Mouse (Mus musculus) midbrain, embryonic 10.5 days (tissue): ENCODE results near the gene Ifrd2. TPM values are rescaled to one million over a fixed set of nuclear protein-coding genes. Genes with fewer than 3 reads are reported as not detected.

Experiments used
- DNase-seq: peaks from one replicate; pipeline ENCODE4 v3.0.0-alpha.2; 2017; ENCODE audit warnings: low spot score
- H3K27ac ChIP-seq: fragments of 300-500 bp; sonication (generic); replicated peaks from 2 replicates; pipeline ENCODE4 v1.5.1; 2016; ENCODE audit warnings: mild to moderate bottlenecking
- H3K27me3 ChIP-seq: fragments of 300-500 bp; sonication (generic); 2 replicates; pipeline ENCODE4 v1.6.1; 2016; ENCODE audit warnings: low read depth, mild to moderate bottlenecking; ENCODE audit not compliant: poor library complexity, severe bottlenecking
- H3K36me3 ChIP-seq: fragments of 300-500 bp; sonication (generic); 2 replicates; pipeline ENCODE4 v1.6.1; 2016; ENCODE audit warnings: mild to moderate bottlenecking, moderate library complexity
- H3K4me1 ChIP-seq: fragments of 300-500 bp; sonication (generic); 2 replicates; pipeline ENCODE4 v1.6.1; 2016
- H3K4me3 ChIP-seq: fragments of 300-500 bp; sonication (generic); 2 replicates; pipeline ENCODE4 v1.5.1; 2016; ENCODE audit warnings: mild to moderate bottlenecking, moderate library complexity
- H3K9me3 ChIP-seq: fragments of 300-500 bp; sonication (generic); replicated peaks from 2 replicates; pipeline ENCODE4 v1.6.1; 2016; ENCODE audit warnings: mild to moderate bottlenecking
- WGBS: fragments of 180-500 bp; shearing (Covaris S2); methylation state at CpG from one replicate; pipeline ENCODE4 v1.1.7; 2016; 5-methylcytosine and 5-hydroxymethylcytosine counted together
- polyA plus RNA-seq: library from polyadenylated mRNA; unstranded; fragments of >200 nt; fragmentation: Nextera tagmentation; extraction: Ambion mirVana; gene quantifications from 2 replicates; pipeline ENCODE4 v1.2.1, GENCODE M21; 2016

Ifrd2 gene
- polyA plus RNA-seq, 1 experiment from 2014 or later = 56.8 TPM

DNA sequence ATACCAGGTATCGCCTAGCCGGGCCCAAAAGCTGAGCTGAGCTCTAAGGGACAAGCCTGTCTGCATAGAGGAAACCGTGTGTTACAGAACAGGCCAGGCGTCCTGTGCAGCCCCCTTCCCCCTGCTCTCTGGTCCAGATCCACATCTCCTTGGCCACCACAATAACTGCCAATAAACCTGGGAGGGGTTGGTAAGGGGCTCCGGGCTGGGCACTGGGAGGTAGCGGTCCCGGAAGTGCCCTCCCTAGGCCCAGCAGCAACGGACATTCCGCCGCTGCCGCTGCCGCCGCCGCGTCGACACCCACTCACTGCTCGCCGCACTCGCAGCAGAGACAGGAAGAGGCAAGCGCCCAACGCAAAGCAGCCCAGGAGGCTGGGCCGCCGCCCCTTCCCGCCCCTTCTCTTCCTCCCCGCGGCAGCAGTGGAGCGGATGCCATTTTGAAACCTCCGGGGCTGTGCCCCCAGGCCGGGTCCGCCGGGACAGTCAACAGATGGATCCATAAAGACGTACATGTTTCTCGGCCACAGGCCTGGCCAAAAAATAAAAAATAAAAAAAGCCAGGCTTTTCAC, 45.7 kb downstream of the Ifrd2 start:
- no peaks in the 10 kb centered on the region for H3K27me3 ChIP-seq
- peaks cover 96% of the 10 kb centered on the region for H3K4me1 ChIP-seq
- WGBS = under 1% methylated on average over 33 of the region's 33 CpGs

DNA sequence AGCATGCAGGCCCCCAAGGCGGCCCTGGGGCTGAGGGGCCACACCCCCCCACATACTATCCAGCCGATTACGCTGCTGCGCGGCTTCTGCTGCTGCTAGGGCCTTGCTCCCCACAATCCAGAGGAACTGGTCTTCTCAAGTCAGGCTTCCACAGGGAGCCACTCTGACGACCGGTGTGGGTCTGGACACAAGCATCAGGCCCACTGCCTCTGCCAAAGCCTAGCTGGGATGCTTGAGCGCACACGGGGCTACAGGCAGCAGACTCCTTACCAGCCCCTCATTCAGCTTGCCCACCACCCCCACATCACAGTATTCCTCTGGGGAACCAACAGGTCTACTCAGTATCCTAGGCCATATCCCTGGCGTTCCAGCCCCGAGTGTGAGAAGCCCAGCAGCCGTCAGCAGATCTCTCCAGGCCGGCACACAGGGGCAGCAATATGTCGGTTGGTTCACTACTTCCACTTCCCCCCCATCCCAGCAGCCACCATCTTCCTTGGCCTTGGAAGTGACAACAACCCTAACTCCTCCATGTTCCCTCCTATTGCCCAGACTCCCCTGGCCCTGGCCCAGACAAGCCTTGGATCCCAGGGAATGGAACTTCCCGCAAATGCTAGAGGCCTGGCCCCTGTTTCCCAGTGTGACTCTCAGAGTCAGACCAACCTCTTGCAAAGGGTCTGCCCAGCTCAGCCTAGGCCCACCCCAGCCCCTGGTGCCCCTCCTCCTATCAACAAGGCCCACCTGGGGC, 46.4 kb downstream of the Ifrd2 start:
- H3K4me1 ChIP-seq = peaks cover 90% of the 10 kb centered on the region
- H3K36me3 ChIP-seq = peaks cover 25% of the 10 kb centered on the region
- H3K27ac ChIP-seq = peak overlapping the region; percentile 98
- no peaks in the 10 kb centered on the region for H3K27me3 ChIP-seq
- peak overlapping the region; percentile 94 for H3K4me3 ChIP-seq
- DNase-seq = peak; percentile 53
- H3K9me3 ChIP-seq = no peaks in the 10 kb centered on the region
- 1% methylated on average over 15 of the region's 15 CpGs for WGBS

More for the DNA sequence above, 45.7 kb downstream of the Ifrd2 start:
- peak; percentile 74 for DNase-seq
- Histone ChIP-seq H3K27ac (peak overlapping the region; percentile 98), H3K9me3 (no peaks in the 10 kb centered on the region), H3K36me3 (peaks cover 32% of the 10 kb centered on the region), H3K4me3 (peak overlapping the region; percentile 94)

DNA sequence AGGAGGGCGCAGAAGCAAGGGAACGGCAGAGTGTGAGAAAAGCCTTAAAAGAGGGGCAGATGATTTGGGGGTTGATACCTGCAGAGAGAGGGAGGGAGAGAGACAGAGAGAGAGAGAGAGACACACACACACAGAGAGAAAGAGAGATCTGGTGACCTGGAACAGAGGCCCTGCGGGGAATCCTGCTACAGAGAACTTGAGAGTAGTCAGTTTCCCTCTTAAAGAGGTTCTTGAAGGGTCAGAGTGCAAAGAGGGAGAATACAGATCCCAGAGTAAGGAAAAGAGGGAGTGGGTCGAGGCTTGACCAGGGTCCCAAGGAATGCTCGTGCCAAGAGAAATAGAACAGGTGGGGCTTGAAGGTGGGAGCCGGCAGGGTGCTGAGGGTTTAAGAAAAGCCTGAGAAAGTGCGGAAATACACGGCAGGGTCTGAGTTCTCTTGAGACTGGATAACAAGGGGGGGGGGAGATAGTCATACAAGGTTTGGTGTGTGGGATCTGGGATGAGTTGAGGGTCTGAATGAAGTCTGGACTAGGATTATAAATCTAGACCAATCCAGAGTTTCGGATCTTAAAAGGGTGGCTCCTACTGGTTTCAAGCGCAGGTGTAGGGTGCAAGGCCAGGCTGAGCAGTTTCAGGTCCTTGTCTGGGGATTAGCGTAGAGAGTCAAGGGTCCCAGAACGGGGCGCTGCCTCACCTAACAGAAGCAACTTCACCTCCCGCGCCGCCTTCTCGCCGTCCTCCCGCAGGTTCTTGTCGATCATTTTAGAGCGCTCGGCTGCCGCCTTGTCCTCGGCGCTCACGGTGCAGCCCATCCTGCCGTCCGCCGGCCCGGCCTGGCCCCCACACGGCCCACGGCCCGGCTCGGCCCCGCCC, 47.2 kb downstream of the Ifrd2 start:
- Histone ChIP-seq H3K9me3 (no peaks in the 10 kb centered on the region), H3K27me3 (no peaks in the 10 kb centered on the region), H3K27ac (peak overlapping the region; percentile 98), H3K36me3 (peaks cover 19% of the 10 kb centered on the region), H3K4me3 (peak overlapping the region; percentile 94), H3K4me1 (peaks cover 90% of the 10 kb centered on the region)
- under 1% methylated on average over 35 of the region's 35 CpGs for WGBS
- DNase-seq = no peak

DNA sequence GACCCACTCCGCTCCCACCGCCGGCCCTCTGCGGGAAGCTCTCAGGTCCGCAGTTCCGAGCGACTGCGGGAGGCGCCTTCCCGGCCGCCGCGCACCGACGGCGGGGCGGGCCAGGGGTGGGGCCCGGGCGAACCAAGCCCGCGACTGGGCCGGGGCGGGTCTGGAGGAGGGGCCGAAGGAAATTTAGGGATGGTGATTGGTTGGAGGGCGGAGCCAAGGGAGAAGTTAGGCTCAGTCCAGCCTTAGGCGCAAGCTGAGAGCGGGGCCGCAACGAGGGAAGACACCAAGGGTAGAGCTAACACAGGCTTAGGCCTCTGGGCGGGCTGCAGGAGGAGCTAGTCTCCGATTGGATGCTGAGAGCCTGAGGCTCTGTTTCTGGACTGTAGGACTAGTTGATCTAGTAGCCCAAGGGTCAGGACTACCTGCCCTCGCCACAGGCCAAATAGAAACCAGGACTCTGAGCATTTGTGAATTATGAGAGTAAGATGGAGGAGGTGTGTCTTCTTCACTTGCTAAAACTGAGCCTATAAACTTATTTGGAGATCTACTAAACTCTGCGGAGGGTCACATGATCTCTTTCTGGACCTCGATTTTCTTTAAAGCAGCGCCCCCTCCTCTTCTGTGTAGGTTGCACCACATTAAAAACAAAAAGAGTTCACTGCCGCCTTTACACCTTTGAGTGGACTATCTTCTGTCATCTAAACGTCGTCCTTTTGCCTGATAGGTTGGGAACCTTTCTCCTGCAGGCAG, 48.0 kb downstream of the Ifrd2 start, which contains the start of gene Gnai2:
Gnai2 (minus strand) TSS at position 89 of the 750 bp plus-strand sequence.
- 3% methylated on average over 38 of the region's 38 CpGs for WGBS
- H3K36me3 ChIP-seq = peaks cover 19% of the 10 kb centered on the region
- peak; percentile 97 for DNase-seq
- peak within 1 kb of the TSS; percentile 94 for H3K4me3 ChIP-seq
- H3K27me3 ChIP-seq = no peaks in the 10 kb centered on the region
- no peaks in the 10 kb centered on the region for H3K9me3 ChIP-seq
- peak within 1 kb of the TSS; percentile 98 for H3K27ac ChIP-seq
- peaks cover 90% of the 10 kb centered on the region for H3K4me1 ChIP-seq

DNA sequence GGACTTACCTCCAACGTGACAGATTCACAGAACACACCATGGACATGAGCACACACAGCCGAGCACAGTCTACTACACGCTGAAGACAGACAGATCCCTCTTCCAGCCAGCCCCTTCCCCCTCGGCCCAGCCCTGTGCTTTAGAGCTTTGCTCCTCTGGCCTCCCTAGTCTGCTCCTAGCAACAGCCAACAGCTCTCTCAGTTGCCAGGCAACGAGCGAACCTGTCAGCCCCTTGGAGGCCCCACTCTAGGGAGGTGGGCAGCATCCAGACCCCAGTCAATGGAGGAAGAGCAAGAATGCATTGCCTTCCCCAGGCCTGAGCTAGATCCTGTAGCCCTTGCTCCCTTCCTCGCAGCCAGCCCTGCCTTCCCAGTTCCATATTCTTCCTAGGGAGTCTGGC, 49.6 kb downstream of the Ifrd2 start:
- Histone ChIP-seq H3K4me1 (peaks cover 90% of the 10 kb centered on the region), H3K27me3 (no peaks in the 10 kb centered on the region), H3K9me3 (no peaks in the 10 kb centered on the region), H3K27ac (peak overlapping the region; percentile 98), H3K36me3 (peaks cover 14% of the 10 kb centered on the region), H3K4me3 (peak overlapping the region; percentile 39)
- peak; percentile 89 for DNase-seq
- 12% methylated on average over 7 of the region's 7 CpGs for WGBS

DNA sequence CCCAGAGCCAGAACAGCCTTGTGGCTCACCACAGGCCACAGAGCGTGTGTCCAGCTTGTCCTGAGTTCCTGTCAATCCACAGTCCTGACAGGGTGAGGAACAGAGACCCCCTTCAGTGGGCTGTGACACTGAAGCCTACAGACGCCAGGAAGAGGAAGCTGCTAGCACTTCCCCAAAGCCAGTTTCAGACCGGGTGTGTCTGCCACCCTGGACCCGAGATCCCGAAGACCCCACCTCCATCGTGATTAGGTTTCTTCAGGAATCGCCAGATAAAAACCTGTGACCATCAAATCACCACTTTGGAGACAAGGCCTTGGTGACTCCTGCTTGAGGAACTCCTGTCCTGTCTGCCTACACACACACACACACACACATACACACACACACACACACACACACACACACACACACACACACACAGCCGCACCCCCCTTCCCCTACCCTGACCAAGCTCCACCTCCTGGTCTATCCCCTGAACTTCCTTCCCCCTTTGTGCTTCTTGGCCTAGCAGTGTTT, 52.9 kb downstream of the Ifrd2 start:
- 0 out of 2 replicates have a peak, but pooled peaks cover 4% of the 10 kb centered on the region for H3K27me3 ChIP-seq
- H3K36me3 ChIP-seq = no peaks in the 10 kb centered on the region
- H3K27ac ChIP-seq = peak overlapping the region; percentile 83
- WGBS = 30% methylated on average over 8 of the region's 8 CpGs
- no peaks in the 10 kb centered on the region for H3K9me3 ChIP-seq
- DNase-seq = no peak
- H3K4me1 ChIP-seq = peaks cover 80% of the 10 kb centered on the region
- peak overlapping the region; percentile 9; the same call in 1 of the 2 replicates for H3K4me3 ChIP-seq

DNA sequence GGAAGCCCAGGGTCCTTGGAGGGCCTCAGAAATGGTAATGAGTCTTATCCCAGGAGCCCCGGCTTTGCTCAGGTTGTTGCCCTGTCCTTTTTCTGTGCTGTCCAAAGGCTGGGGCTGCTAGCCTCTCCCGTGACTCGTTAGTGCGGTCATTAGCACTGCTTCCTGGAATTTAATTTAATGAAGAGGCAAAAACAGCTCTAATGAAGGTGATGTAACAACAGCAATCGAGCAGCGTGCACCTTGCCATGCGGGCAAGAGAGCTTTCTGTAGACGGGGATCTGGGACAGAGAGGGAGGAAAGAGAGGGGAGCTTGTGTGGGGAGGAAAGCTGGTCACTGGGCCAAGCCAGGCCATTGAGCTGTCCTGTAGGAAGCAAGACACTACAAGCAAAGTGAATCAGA, 54.2 kb downstream of the Ifrd2 start:
- DNase-seq = no peak
- H3K4me1 ChIP-seq = peaks cover 69% of the 10 kb centered on the region
- 35% methylated on average over 8 of the region's 8 CpGs for WGBS
- H3K27ac ChIP-seq = peak overlapping the region; percentile 83
- no peaks in the 10 kb centered on the region for H3K9me3 ChIP-seq
- 0 out of 2 replicates have a peak overlapping the region, but pooled peaks have one; percentile 1 for H3K4me3 ChIP-seq
- 0 out of 2 replicates have a peak, but pooled peaks cover 5% of the 10 kb centered on the region for H3K27me3 ChIP-seq
- H3K36me3 ChIP-seq = no peaks in the 10 kb centered on the region

Other genes with a start within 250 kb of the Ifrd2 start
- gene Hemk1, start 249.3 kb upstream of the Ifrd2 start, polyA plus RNA-seq = 13.5 and 15.2 TPM in 2 replicates
- gene 6430571L13Rik, start 247.0 kb upstream of the Ifrd2 start, polyA plus RNA-seq = 1.8 and 2.5 TPM in 2 replicates
- 1.00 and 1.7 TPM in 2 replicates for gene Cacna2d2, start 188.0 kb upstream of the Ifrd2 start, polyA plus RNA-seq
- gene Tmem115, start 53.7 kb upstream of the Ifrd2 start, polyA plus RNA-seq = 38.6 and 39.5 TPM in 2 replicates
- gene Cyb561d2, start 45.4 kb upstream of the Ifrd2 start, polyA plus RNA-seq = 20.5 and 22.6 TPM in 2 replicates
- 37.1 and 40.4 TPM in 2 replicates for gene Nprl2, start 45.4 kb upstream of the Ifrd2 start, polyA plus RNA-seq
- 0.75 and 1.1 TPM in 2 replicates for gene Zmynd10, start 40.3 kb upstream of the Ifrd2 start, polyA plus RNA-seq
- gene Rassf1, start 36.1 kb upstream of the Ifrd2 start, polyA plus RNA-seq = 54.2 and 54.8 TPM in 2 replicates
- gene Tusc2, start 24.4 kb upstream of the Ifrd2 start, polyA plus RNA-seq = 79.2 and 84.3 TPM in 2 replicates
- 143 and 150 TPM in 2 replicates for gene Hyal2, start 19.7 kb upstream of the Ifrd2 start, polyA plus RNA-seq
- 6.8 and 9.3 TPM in 2 replicates for gene Hyal1, start 10.7 kb upstream of the Ifrd2 start, polyA plus RNA-seq
- gene Naa80, start 8.8 kb upstream of the Ifrd2 start, polyA plus RNA-seq = 17.6 and 18.2 TPM in 2 replicates
- 0.62 and 0.96 TPM in 2 replicates for gene Hyal3, start 6.8 kb upstream of the Ifrd2 start, polyA plus RNA-seq
- 1.8 and 3.2 TPM in 2 replicates for gene Sema3b, start 21.6 kb downstream of the Ifrd2 start, polyA plus RNA-seq
- gene Gnai2, start 47.7 kb downstream of the Ifrd2 start, polyA plus RNA-seq = 629 and 656 TPM in 2 replicates
- 9.3 and 11.6 TPM in 2 replicates for gene Slc38a3, start 81.9 kb downstream of the Ifrd2 start, polyA plus RNA-seq
- gene Gnat1, start 92.1 kb downstream of the Ifrd2 start, polyA plus RNA-seq = 3.2 and 3.6 TPM in 2 replicates
- gene Sema3f, start 122.8 kb downstream of the Ifrd2 start, polyA plus RNA-seq = 14.9 and 17.2 TPM in 2 replicates
- 200 and 220 TPM in 2 replicates for gene Rbm5, start 183.4 kb downstream of the Ifrd2 start, polyA plus RNA-seq